Mouse (Mus musculus) cerebellum, adult 2 months (tissue): Measurements from ENCODE around the gene Dgkb.
A peak's percentile ranks its signal among the peaks of the same experiment; 100 is the strongest.

Source experiments
- CTCF ChIP-seq: fragments of 200-500 bp; IDR thresholded peaks from 2 replicates; pipeline ENCODE4 v1.5.1; 2011; ENCODE audit warnings: low read depth, mild to moderate bottlenecking, control low read depth, low read length, moderate library complexity, borderline replicate concordance; ENCODE audit not compliant: insufficient read depth
- POLR2A ChIP-seq: fragments of 200-500 bp; IDR thresholded peaks from 2 replicates; pipeline ENCODE4 v1.6.1; 2011; ENCODE audit warnings: low read length, control low read depth, borderline replicate concordance; ENCODE audit not compliant: insufficient read depth

DNA sequence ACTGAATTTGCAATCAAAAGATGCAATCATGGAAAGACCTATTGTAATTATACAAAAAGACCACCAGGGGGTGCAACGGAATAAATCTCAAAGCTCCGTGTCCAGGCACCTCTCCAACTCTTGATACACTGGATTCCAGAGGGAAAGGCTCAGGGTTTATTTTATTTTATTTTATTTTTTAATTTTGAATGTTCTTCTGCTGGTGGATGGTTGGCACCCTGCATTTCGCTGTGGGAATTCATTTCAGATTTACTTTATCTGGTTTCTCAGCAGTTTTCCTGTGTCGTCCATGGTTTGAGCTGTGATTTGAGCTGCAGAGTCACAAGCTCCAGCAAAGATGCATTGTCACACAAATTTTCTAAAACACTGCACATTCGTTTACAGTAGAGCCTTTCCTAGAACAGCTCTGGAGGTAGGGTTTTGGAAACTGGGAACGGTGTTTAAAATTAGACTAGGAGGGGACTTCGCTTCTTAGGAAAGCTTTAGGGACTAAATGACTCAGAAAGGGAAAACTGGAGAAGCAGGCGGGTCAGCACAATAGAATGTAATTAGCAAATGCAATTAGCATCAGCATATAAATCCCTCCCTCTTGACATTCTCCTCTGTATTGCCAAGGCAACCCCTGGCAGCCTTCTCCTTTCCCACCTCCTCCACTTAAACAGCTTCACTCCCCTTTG lies 43.7 kb upstream of the Dgkb start:
- peak; percentile 42; the same call in 1 of the 2 replicates for TF ChIP-seq CTCF
- TF ChIP-seq POLR2A = no peak
